Mouse (Mus musculus): ENCODE results near the gene Xcr1. TPM values are rescaled to one million over a fixed set of nuclear protein-coding genes. Genes with fewer than 3 reads are reported as not detected.

Gene Xcr1
- polyA plus RNA-seq, 1 experiment from 2014 or later = 0.06 TPM

GRCm38 (mm10) chr9:123849976-123850695, 11.7 kb downstream of the Xcr1 start:
- H3K4me2 ChIP-seq (replicated peaks) = peak overlapping the region; percentile 78; the same call in 1 of the 2 replicates
- no peak for ATAC-seq (replicated peaks)
- WGBS = 76% methylated on average over 2 of the region's 2 CpGs

GRCm38 (mm10) chr9:123846490-123846889, 15.3 kb downstream of the Xcr1 start:
- H3K27me3 ChIP-seq = no peaks in the 10 kb centered on the region
- H3K27ac ChIP-seq (replicated peaks) = no peak overlapping the region
- peaks cover 12% of the 10 kb centered on the region for H3K4me1 ChIP-seq
- no peak for ATAC-seq (replicated peaks)
- H3K9ac ChIP-seq (replicated peaks) = no peak overlapping the region
- no peaks in the 10 kb centered on the region for H3K9me3 ChIP-seq
- H3K4me2 ChIP-seq (replicated peaks) = no peak overlapping the region
- 92% methylated on average over 1 of the region's 1 CpGs for WGBS
- H3K4me3 ChIP-seq = no peak overlapping the region
- H3K36me3 ChIP-seq = no peaks in the 10 kb centered on the region

More at GRCm38 (mm10) chr9:123849976-123850695, 11.7 kb downstream of the Xcr1 start:
- Histone ChIP-seq H3K36me3 (no peaks in the 10 kb centered on the region), H3K4me1 (peaks cover 16% of the 10 kb centered on the region), H3K9ac (replicated peaks) (no peak overlapping the region), H3K4me3 (no peak overlapping the region), H3K9me3 (no peaks in the 10 kb centered on the region), H3K27me3 (no peaks in the 10 kb centered on the region), H3K27ac (replicated peaks) (peak overlapping the region; percentile 88; the same call in 1 of the 2 replicates)

GRCm38 (mm10) chr9:123845120-123845519, 16.7 kb downstream of the Xcr1 start:
- H3K4me3 ChIP-seq = no peak overlapping the region
- no peaks in the 10 kb centered on the region for H3K36me3 ChIP-seq
- H3K9me3 ChIP-seq = no peaks in the 10 kb centered on the region
- no peak overlapping the region for H3K4me2 ChIP-seq (replicated peaks)
- H3K4me1 ChIP-seq = 0 out of 2 replicates have a peak, but pooled peaks cover 2% of the 10 kb centered on the region
- no peak for ATAC-seq (replicated peaks)
- H3K27me3 ChIP-seq = no peaks in the 10 kb centered on the region
- WGBS = 80% methylated on average over 3 of the region's 3 CpGs
- no peak overlapping the region for H3K27ac ChIP-seq (replicated peaks)
- H3K9ac ChIP-seq (replicated peaks) = no peak overlapping the region

- no peak overlapping the region for H3K4me3 ChIP-seq
- no peaks in the 10 kb centered on the region for H3K36me3 ChIP-seq
- 93% methylated on average over 3 of the region's 3 CpGs for WGBS
- no peaks in the 10 kb centered on the region for H3K9me3 ChIP-seq
- H3K27ac ChIP-seq (replicated peaks) = no peak overlapping the region
- H3K4me1 ChIP-seq = no peaks in the 10 kb centered on the region
- no peak overlapping the region for H3K9ac ChIP-seq (replicated peaks)
- no peak for ATAC-seq (replicated peaks)
- no peaks in the 10 kb centered on the region for H3K27me3 ChIP-seq
- no peak overlapping the region for H3K4me2 ChIP-seq (replicated peaks)
Observed at GRCm38 (mm10) chr9:123844468-123844867, 17.4 kb downstream of the Xcr1 start.

DNA sequence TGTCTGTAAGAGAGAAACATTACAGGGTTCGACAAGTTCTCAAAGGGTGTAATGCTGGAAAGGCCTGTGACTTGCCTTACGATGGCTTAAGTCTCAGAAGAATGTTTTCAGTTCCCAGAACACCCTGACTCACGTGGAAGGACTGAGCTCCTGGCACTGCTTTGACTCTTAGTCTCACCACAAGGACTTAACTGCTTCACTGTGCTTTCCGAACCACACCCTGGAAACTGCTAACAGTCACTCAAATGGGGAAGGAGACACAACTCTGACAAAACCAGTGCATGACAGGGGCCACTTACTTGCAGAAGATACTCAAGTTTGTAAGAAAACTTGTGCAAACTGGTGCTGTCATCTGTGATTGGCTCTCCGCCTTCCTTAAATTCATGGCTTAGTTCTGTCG, 21.6 kb downstream of the Xcr1 start:
- H3K4me3 ChIP-seq = no peak overlapping the region
- WGBS = 89% methylated on average over 6 of the region's 6 CpGs
- H3K27me3 ChIP-seq = no peaks in the 10 kb centered on the region
- no peaks in the 10 kb centered on the region for H3K9me3 ChIP-seq
- no peak overlapping the region for H3K9ac ChIP-seq (replicated peaks)
- no peaks in the 10 kb centered on the region for H3K4me1 ChIP-seq
- H3K36me3 ChIP-seq = peaks cover 16% of the 10 kb centered on the region; the same call in 1 of the 2 replicates
- H3K27ac ChIP-seq (replicated peaks) = no peak overlapping the region
- no peak overlapping the region for H3K4me2 ChIP-seq (replicated peaks)
- no peak for ATAC-seq (replicated peaks)

GRCm38 (mm10) chr9:123835851-123836250, 26.0 kb downstream of the Xcr1 start:
- 94% methylated on average over 3 of the region's 3 CpGs for WGBS
- Histone ChIP-seq H3K27me3 (no peaks in the 10 kb centered on the region), H3K9me3 (no peaks in the 10 kb centered on the region), H3K4me3 (no peak overlapping the region), H3K4me2 (replicated peaks) (no peak overlapping the region), H3K9ac (replicated peaks) (no peak overlapping the region), H3K27ac (replicated peaks) (no peak overlapping the region), H3K36me3 (peaks cover 24% of the 10 kb centered on the region; the same call in 1 of the 2 replicates), H3K4me1 (no peaks in the 10 kb centered on the region)
- ATAC-seq (replicated peaks) = no peak

- 98% methylated on average over 4 of the region's 4 CpGs for WGBS
- Histone ChIP-seq H3K4me1 (no peaks in the 10 kb centered on the region), H3K27me3 (no peaks in the 10 kb centered on the region), H3K27ac (replicated peaks) (no peak overlapping the region), H3K4me2 (replicated peaks) (no peak overlapping the region), H3K36me3 (peaks cover 19% of the 10 kb centered on the region; the same call in 1 of the 2 replicates), H3K9me3 (no peaks in the 10 kb centered on the region), H3K4me3 (no peak overlapping the region), H3K9ac (replicated peaks) (no peak overlapping the region)
- no peak for ATAC-seq (replicated peaks)
Observed at GRCm38 (mm10) chr9:123828916-123829315, 32.9 kb downstream of the Xcr1 start.

- 78% methylated on average over 3 of the region's 3 CpGs for WGBS
- H3K4me1 ChIP-seq = no peaks in the 10 kb centered on the region
- no peak overlapping the region for H3K4me3 ChIP-seq
- no peaks in the 10 kb centered on the region for H3K9me3 ChIP-seq
- no peak for ATAC-seq (replicated peaks)
- H3K9ac ChIP-seq (replicated peaks) = no peak overlapping the region
- H3K4me2 ChIP-seq (replicated peaks) = no peak overlapping the region
- H3K36me3 ChIP-seq = peaks cover 30% of the 10 kb centered on the region
- no peak overlapping the region for H3K27ac ChIP-seq (replicated peaks)
- no peaks in the 10 kb centered on the region for H3K27me3 ChIP-seq
Observed at GRCm38 (mm10) chr9:123826631-123827030, 35.2 kb downstream of the Xcr1 start.

DNA sequence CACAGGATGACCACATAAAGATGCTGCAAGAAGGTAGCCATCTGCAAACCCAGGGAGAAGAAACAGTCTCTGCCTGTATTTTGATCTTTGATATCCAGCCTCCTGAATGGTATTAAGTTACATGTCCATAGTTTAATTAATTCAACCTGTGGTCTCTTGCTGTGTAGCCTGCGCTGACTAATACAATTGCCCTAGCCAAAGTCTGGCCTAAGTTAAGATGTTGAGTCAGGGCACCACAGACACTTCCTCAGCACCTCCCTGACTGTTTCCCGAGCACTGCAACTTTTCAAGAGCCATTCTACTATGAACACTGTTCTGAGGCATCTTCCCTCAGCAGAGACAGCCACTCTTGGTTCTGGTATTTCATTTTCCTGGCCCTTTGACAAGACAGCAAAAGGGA, 43.2 kb downstream of the Xcr1 start:
- no peak overlapping the region for H3K9ac ChIP-seq (replicated peaks)
- WGBS = 84% methylated on average over 2 of the region's 2 CpGs
- no peak overlapping the region for H3K4me2 ChIP-seq (replicated peaks)
- H3K36me3 ChIP-seq = peaks cover 22% of the 10 kb centered on the region
- no peaks in the 10 kb centered on the region for H3K9me3 ChIP-seq
- no peak overlapping the region for H3K27ac ChIP-seq (replicated peaks)
- ATAC-seq (replicated peaks) = no peak
- H3K27me3 ChIP-seq = no peaks in the 10 kb centered on the region
- H3K4me3 ChIP-seq = no peak overlapping the region
- no peaks in the 10 kb centered on the region for H3K4me1 ChIP-seq

DNA sequence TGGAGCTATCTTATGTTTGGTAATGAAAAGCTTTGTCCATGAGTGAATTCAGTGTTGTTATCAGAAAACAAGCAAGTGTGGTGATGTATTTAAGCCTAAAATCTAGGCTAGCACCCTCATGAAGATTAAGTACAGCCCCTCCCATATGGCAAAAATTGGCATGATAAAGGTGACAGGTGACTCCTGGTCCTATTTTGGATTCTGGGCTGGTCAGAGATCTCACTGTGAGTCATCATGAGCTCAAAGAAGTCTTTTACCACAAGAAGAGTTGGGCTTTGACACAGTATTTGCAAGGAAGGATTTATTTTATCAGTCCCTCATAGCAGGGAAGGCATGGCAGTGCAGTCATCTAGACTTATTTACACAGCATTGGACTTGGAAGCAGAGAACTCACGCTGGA, 45.8 kb downstream of the Xcr1 start:
- WGBS = 94% methylated on average over 1 of the region's 1 CpGs
- no peaks in the 10 kb centered on the region for H3K9me3 ChIP-seq
- H3K4me3 ChIP-seq = no peak overlapping the region
- H3K4me2 ChIP-seq (replicated peaks) = no peak overlapping the region
- H3K4me1 ChIP-seq = no peaks in the 10 kb centered on the region
- peaks cover 12% of the 10 kb centered on the region; the same call in 1 of the 2 replicates for H3K36me3 ChIP-seq
- no peak overlapping the region for H3K9ac ChIP-seq (replicated peaks)
- H3K27me3 ChIP-seq = no peaks in the 10 kb centered on the region
- no peak for ATAC-seq (replicated peaks)
- no peak overlapping the region for H3K27ac ChIP-seq (replicated peaks)

DNA sequence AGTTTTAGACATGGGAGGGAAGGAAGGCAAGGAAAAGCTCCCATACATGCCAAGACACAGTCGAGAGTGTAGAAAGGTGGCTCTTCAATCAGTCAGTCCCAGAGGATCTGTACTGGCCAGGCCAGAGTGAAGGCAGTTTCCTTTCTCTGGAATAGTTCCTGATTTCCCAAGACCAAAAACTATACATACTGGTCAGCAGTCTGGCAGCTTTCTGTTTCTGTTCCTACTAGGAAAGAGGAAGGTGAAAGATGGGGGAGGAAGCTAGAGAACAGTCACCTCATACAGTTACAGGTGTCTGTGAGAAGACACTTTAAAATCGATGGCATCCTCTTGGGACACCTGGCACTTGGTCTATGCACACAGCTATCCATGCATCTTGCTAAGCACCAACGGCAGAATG, 46.4 kb downstream of the Xcr1 start:
- no peak overlapping the region for H3K4me2 ChIP-seq (replicated peaks)
- peaks cover 12% of the 10 kb centered on the region; the same call in 1 of the 2 replicates for H3K36me3 ChIP-seq
- no peaks in the 10 kb centered on the region for H3K9me3 ChIP-seq
- ATAC-seq (replicated peaks) = no peak
- H3K9ac ChIP-seq (replicated peaks) = no peak overlapping the region
- H3K27ac ChIP-seq (replicated peaks) = no peak overlapping the region
- 93% methylated on average over 3 of the region's 3 CpGs for WGBS
- H3K4me3 ChIP-seq = no peak overlapping the region
- no peaks in the 10 kb centered on the region for H3K27me3 ChIP-seq
- H3K4me1 ChIP-seq = no peaks in the 10 kb centered on the region

DNA sequence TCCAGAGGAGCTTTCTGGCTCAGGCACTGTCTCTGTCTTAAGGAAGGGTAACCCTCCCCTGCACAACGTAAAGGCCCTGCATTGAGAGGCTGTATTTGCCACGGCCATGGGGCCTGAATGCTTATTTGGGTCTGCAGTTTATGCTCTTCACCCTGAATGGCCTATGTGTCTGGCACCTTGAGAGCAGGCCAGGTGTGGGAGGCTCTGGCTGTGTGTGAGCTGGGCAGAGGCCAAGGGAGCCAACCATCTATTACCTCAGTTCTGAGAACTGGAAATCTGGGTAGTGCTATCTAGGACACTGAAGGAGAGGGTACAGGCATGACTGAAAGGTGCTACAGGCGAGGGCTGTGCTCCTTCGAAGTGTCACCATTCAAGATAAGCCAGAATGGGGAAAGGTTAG, 47.0 kb downstream of the Xcr1 start:
- WGBS = 84% methylated on average over 4 of the region's 4 CpGs
- peaks cover 14% of the 10 kb centered on the region; the same call in 1 of the 2 replicates for H3K36me3 ChIP-seq

GRCm38 (mm10) chr9:123814326-123814725, 47.5 kb downstream of the Xcr1 start:
- WGBS = 69% methylated on average over 2 of the region's 2 CpGs
- Histone ChIP-seq H3K4me2 (replicated peaks) (no peak overlapping the region), H3K27me3 (no peaks in the 10 kb centered on the region), H3K36me3 (peaks cover 14% of the 10 kb centered on the region; the same call in 1 of the 2 replicates), H3K9ac (replicated peaks) (no peak overlapping the region), H3K9me3 (no peaks in the 10 kb centered on the region), H3K27ac (replicated peaks) (no peak overlapping the region), H3K4me3 (no peak overlapping the region), H3K4me1 (no peaks in the 10 kb centered on the region)
- no peak for ATAC-seq (replicated peaks)

More for the DNA sequence above, 47.0 kb downstream of the Xcr1 start:
- ATAC-seq (replicated peaks) = no peak
- H3K4me3 ChIP-seq = no peak overlapping the region
- H3K9ac ChIP-seq (replicated peaks) = no peak overlapping the region
- H3K27ac ChIP-seq (replicated peaks) = no peak overlapping the region
- no peaks in the 10 kb centered on the region for H3K4me1 ChIP-seq
- H3K9me3 ChIP-seq = no peaks in the 10 kb centered on the region
- H3K4me2 ChIP-seq (replicated peaks) = no peak overlapping the region
- no peaks in the 10 kb centered on the region for H3K27me3 ChIP-seq

Data from forebrain, embryonic 15.5 days (tissue).